Mouse (Mus musculus): ENCODE results near the gene Cda. TPM values are rescaled to one million over a fixed set of nuclear protein-coding genes. Genes with fewer than 3 reads are reported as not detected.

Gene Cda
- polyA plus RNA-seq, 1 experiment from 2014 or later, result 7.4 TPM

GRCm38 (mm10) chr4:138366561-138366960 lies 1.2 kb downstream of the Cda start:
- H3K9me3 ChIP-seq (replicated peaks), result no peaks in the 10 kb centered on the region
- H3K9ac ChIP-seq, result no peak overlapping the region
- no peak overlapping the region for H3K4me3 ChIP-seq (replicated peaks)
- ATAC-seq (ENCODE audit: insufficient number of reproducible peaks, low FRiP score, low TSS enrichment, low read depth), result no peak
- H3K4me1 ChIP-seq, result peaks cover 12% of the 10 kb centered on the region
- H3K36me3 ChIP-seq, result no peaks in the 10 kb centered on the region
- no peak overlapping the region for H3K27ac ChIP-seq (replicated peaks)
- 62% methylated on average over 2 of the region's 2 CpGs for WGBS
- H3K4me2 ChIP-seq (replicated peaks), result no peak overlapping the region
- H3K27me3 ChIP-seq, result peaks cover 23% of the 10 kb centered on the region

DNA sequence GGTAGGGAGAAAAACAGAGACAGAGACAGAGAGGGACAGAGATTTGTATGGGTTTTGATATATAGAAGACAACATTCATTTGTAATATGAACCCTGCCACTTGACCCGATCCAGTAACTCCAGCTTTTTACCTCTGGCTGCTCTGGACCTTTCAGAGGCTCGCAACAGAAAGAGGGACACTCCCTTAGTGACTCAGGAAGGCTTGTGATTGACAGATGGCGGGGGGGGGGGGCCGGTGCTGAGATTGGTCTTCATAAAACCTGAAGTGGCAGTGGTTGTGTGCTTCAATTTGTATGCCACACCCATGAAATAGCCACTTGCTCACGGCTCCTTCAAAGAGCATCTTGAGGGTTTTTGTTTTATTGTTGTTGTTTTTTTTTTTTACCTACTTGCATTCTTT lies 4.3 kb downstream of the Cda start:
- H3K4me1 ChIP-seq, result peaks cover 11% of the 10 kb centered on the region
- no peak overlapping the region for H3K4me3 ChIP-seq (replicated peaks)
- 51% methylated on average over 5 of the region's 5 CpGs for WGBS
- peaks cover 28% of the 10 kb centered on the region for H3K27me3 ChIP-seq
- ATAC-seq (ENCODE audit: insufficient number of reproducible peaks, low FRiP score, low TSS enrichment, low read depth), result no peak
- H3K36me3 ChIP-seq, result no peaks in the 10 kb centered on the region
- no peaks in the 10 kb centered on the region for H3K9me3 ChIP-seq (replicated peaks)
- H3K4me2 ChIP-seq (replicated peaks), result no peak overlapping the region
- no peak overlapping the region for H3K27ac ChIP-seq (replicated peaks)
- H3K9ac ChIP-seq, result no peak overlapping the region

DNA sequence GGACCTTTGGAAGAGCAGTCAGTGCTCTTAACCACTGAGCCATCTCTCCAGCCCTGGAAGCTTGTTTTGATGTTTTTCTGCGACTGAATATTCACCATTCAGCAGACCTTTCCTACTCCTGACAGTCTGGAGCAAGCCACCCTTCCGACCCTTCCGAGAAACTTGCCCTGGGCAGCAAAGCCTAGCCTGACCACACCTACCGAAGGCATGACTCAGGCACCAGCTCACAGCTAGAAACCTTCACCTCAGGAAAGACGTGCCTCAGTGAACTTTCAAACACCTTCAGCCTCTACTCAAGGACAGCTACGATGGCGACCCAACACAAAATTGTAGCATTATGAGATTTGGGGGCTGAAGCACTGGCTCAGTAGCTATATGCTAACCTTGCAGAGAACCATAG lies 4.9 kb downstream of the Cda start:
- Histone ChIP-seq H3K27me3 (peaks cover 22% of the 10 kb centered on the region), H3K4me2 (replicated peaks) (no peak overlapping the region), H3K27ac (replicated peaks) (no peak overlapping the region), H3K9me3 (replicated peaks) (no peaks in the 10 kb centered on the region), H3K4me3 (replicated peaks) (no peak overlapping the region), H3K36me3 (no peaks in the 10 kb centered on the region), H3K4me1 (peaks cover 4% of the 10 kb centered on the region), H3K9ac (no peak overlapping the region)
- no peak for ATAC-seq (ENCODE audit: insufficient number of reproducible peaks, low FRiP score, low TSS enrichment, low read depth)
- WGBS, result 76% methylated on average over 7 of the region's 7 CpGs

GRCm38 (mm10) chr4:138361370-138361821 lies 6.4 kb downstream of the Cda start:
- no peaks in the 10 kb centered on the region for H3K36me3 ChIP-seq
- H3K4me3 ChIP-seq (replicated peaks), result no peak overlapping the region
- H3K27me3 ChIP-seq, result peaks cover 16% of the 10 kb centered on the region
- H3K27ac ChIP-seq (replicated peaks), result no peak overlapping the region
- WGBS, result 4% methylated on average over 11 of the region's 11 CpGs
- H3K9ac ChIP-seq, result no peak overlapping the region
- ATAC-seq (ENCODE audit: insufficient number of reproducible peaks, low FRiP score, low TSS enrichment, low read depth), result no peak
- no peaks in the 10 kb centered on the region for H3K4me1 ChIP-seq
- no peaks in the 10 kb centered on the region for H3K9me3 ChIP-seq (replicated peaks)
- no peak overlapping the region for H3K4me2 ChIP-seq (replicated peaks)

DNA sequence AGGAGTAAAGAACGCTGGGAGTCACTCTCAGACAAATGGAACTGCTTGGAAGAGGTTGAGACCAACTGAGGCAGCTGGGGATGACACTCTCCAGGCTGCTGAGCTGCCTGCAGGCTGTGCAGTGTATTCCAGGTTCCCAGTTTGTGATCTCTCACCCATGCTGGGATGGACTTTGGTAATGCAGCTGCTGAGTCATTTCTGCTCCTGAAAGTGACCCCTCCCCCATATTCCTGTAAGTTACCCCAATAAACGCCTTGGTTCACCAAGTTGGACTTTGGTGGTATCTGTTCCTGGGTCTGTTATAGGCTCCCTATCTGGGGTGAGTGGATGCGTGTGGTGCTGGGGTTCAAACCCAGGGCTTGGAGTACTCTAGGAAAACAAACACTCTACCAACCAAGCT lies 9.6 kb downstream of the Cda start:
- no peak overlapping the region for H3K27ac ChIP-seq (replicated peaks)
- WGBS, result 72% methylated on average over 3 of the region's 3 CpGs
- ATAC-seq (ENCODE audit: insufficient number of reproducible peaks, low FRiP score, low TSS enrichment, low read depth), result no peak
- H3K9me3 ChIP-seq (replicated peaks), result no peaks in the 10 kb centered on the region
- H3K9ac ChIP-seq, result no peak overlapping the region
- no peak overlapping the region for H3K4me2 ChIP-seq (replicated peaks)
- H3K36me3 ChIP-seq, result no peaks in the 10 kb centered on the region
- H3K4me1 ChIP-seq, result no peaks in the 10 kb centered on the region
- no peak overlapping the region for H3K4me3 ChIP-seq (replicated peaks)
- peaks cover 14% of the 10 kb centered on the region for H3K27me3 ChIP-seq

- no peaks in the 10 kb centered on the region for H3K4me1 ChIP-seq
- no peaks in the 10 kb centered on the region for H3K36me3 ChIP-seq
- WGBS, result 88% methylated on average over 12 of the region's 12 CpGs
- H3K9ac ChIP-seq, result no peak overlapping the region
- H3K4me3 ChIP-seq (replicated peaks), result no peak overlapping the region
- ATAC-seq (ENCODE audit: insufficient number of reproducible peaks, low FRiP score, low TSS enrichment, low read depth), result no peak
- H3K27ac ChIP-seq (replicated peaks), result no peak overlapping the region
- 0 out of 2 replicates have a peak, but pooled peaks cover 2% of the 10 kb centered on the region for H3K9me3 ChIP-seq (replicated peaks)
- H3K27me3 ChIP-seq, result peaks cover 10% of the 10 kb centered on the region
- H3K4me2 ChIP-seq (replicated peaks), result no peak overlapping the region
These were observed 11.2 kb downstream of the Cda start for GRCm38 (mm10) chr4:138356551-138356950.

DNA sequence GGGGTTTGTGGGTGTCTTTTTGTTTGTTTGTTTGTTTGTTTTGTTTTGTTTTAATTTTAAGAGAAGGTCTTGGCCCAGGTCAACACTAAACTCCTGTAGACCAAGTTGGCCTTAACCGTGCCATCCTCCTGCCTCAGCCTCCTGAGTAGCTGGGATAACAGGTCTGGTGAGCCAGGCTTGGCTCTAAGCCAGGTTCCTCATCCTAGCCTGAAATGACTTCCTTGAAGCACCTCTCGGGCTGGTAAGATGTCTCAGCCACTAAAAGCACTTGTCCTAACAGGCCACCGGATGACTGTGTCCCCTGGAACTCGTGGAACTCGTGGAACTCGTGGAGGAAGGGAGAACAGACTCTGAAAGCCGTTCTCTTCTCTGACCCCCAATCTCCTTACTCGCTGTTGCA lies 11.7 kb downstream of the Cda start:
- H3K27ac ChIP-seq (replicated peaks), result no peak overlapping the region
- no peak overlapping the region for H3K9ac ChIP-seq
- WGBS, result 72% methylated on average over 8 of the region's 8 CpGs
- H3K27me3 ChIP-seq, result peaks cover 8% of the 10 kb centered on the region
- H3K4me2 ChIP-seq (replicated peaks), result no peak overlapping the region
- H3K36me3 ChIP-seq, result no peaks in the 10 kb centered on the region
- no peak overlapping the region for H3K4me3 ChIP-seq (replicated peaks)
- H3K4me1 ChIP-seq, result no peaks in the 10 kb centered on the region
- no peak for ATAC-seq (ENCODE audit: insufficient number of reproducible peaks, low FRiP score, low TSS enrichment, low read depth)
- 0 out of 2 replicates have a peak, but pooled peaks cover 3% of the 10 kb centered on the region for H3K9me3 ChIP-seq (replicated peaks)

DNA sequence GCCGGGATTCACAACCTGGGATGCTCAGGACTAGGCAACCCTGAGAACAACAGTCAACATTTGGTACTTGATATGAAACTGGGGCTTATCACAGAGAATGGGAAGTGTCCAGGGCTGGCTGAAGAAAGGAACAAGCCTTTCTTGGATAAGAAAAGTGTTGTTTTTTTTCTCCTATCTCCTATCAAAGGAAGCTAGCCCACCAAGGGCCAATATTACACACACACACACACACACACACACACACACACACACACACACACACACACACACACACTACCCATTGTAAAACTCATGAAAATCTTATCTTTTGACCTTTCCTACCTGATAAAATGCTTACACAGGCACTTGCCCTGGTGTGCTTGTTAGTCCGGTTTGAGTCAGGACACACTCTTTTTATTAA lies 12.3 kb downstream of the Cda start:
- no peak overlapping the region for H3K4me2 ChIP-seq (replicated peaks)
- H3K9ac ChIP-seq, result no peak overlapping the region
- H3K27me3 ChIP-seq, result 0 out of 2 replicates have a peak, but pooled peaks cover 2% of the 10 kb centered on the region
- no peak overlapping the region for H3K4me3 ChIP-seq (replicated peaks)
- no peak for ATAC-seq (ENCODE audit: insufficient number of reproducible peaks, low FRiP score, low TSS enrichment, low read depth)
- WGBS, result 85% methylated on average over 2 of the region's 2 CpGs
- H3K9me3 ChIP-seq (replicated peaks), result 0 out of 2 replicates have a peak, but pooled peaks cover 3% of the 10 kb centered on the region
- H3K36me3 ChIP-seq, result no peaks in the 10 kb centered on the region
- no peaks in the 10 kb centered on the region for H3K4me1 ChIP-seq
- H3K27ac ChIP-seq (replicated peaks), result no peak overlapping the region

DNA sequence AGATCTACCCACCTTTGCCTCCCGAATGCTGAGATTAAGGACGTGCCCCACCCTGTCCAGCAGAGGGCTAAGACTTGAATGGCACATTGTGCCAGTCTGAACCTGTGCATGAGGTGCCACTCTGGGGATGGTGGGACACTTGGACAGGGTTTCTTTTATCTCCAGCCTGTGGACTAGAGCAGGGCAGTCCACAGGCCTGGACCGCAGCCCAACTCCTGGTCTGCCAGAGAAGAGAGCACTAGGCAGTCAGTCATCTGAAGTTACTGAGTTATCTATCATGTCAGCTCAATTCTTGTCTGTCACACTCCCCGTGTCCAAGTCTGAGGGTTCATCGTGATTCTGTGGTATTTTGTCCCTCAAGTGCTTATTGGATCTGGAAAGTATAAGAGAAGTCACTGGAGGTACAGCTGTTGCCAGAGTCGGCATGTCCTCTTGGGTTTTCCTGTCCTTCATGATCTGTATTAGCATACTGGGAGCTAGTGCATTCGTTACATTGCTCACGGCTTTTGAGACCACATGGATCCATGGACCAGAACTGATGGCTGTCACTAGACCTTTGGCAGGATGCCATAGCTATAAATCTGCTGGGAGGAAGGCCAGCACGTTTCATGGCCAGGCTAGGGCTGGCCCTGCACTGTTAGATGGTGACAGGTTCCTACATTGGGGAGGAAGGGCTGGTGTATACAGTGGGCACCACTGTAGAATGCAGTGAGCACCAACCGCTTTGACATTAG lies 14.2 kb downstream of the Cda start:
- no peak for ATAC-seq (ENCODE audit: insufficient number of reproducible peaks, low FRiP score, low TSS enrichment, low read depth)
- Histone ChIP-seq H3K4me2 (replicated peaks) (no peak overlapping the region), H3K36me3 (no peaks in the 10 kb centered on the region), H3K4me1 (no peaks in the 10 kb centered on the region), H3K4me3 (replicated peaks) (no peak overlapping the region), H3K27me3 (no peaks in the 10 kb centered on the region), H3K9ac (no peak overlapping the region), H3K27ac (replicated peaks) (no peak overlapping the region), H3K9me3 (replicated peaks) (0 out of 2 replicates have a peak, but pooled peaks cover 3% of the 10 kb centered on the region)
- 75% methylated on average over 10 of the region's 10 CpGs for WGBS

DNA sequence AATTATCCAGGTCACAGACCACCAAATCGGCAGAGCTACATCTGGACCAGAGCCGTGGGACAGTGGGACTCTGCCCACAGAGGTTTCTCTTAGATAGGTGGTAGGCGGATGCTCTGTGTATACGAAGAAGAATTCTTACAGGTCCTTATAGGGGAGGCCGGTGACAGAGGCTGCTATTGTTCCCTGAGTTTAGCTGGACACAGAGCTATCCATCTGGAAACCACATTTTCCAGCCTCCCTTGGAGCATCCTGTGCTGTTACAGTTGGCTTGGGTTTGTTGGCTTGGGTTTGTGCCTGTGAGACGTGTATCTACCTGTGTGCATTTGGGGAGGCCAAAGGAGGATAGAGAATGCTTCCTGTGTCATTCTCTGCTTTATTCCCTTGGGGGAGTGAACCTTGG lies 15.1 kb downstream of the Cda start:
- H3K4me3 ChIP-seq (replicated peaks), result no peak overlapping the region
- H3K4me2 ChIP-seq (replicated peaks), result no peak overlapping the region
- H3K36me3 ChIP-seq, result no peaks in the 10 kb centered on the region
- no peak for ATAC-seq (ENCODE audit: insufficient number of reproducible peaks, low FRiP score, low TSS enrichment, low read depth)
- 0 out of 2 replicates have a peak, but pooled peaks cover 3% of the 10 kb centered on the region for H3K9me3 ChIP-seq (replicated peaks)
- 67% methylated on average over 6 of the region's 6 CpGs for WGBS
- H3K9ac ChIP-seq, result no peak overlapping the region
- H3K4me1 ChIP-seq, result no peaks in the 10 kb centered on the region
- no peak overlapping the region for H3K27ac ChIP-seq (replicated peaks)
- no peaks in the 10 kb centered on the region for H3K27me3 ChIP-seq

DNA sequence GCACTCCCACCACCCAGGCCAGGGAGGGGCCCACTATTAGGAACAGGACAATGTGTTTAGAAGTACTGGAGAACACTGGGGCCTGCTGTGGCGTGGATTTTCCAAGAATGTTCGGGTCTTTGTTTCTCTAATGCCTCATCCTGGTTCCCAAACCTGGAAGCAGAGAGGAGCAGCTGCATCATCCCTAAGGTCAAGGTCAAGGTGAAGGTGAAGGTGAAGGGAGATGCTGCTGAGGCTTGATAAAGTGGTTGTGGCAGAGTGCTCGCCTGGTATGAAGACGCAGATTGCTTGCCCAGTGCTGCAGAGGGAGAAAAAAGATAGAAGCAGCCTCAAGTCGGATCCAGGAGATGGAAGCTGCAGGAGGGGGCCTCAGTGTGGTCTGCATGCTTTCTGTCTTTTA lies 16.0 kb downstream of the Cda start:
- Histone ChIP-seq H3K4me2 (replicated peaks) (no peak overlapping the region), H3K36me3 (no peaks in the 10 kb centered on the region), H3K9me3 (replicated peaks) (0 out of 2 replicates have a peak, but pooled peaks cover 3% of the 10 kb centered on the region), H3K9ac (no peak overlapping the region), H3K27me3 (no peaks in the 10 kb centered on the region), H3K27ac (replicated peaks) (no peak overlapping the region), H3K4me3 (replicated peaks) (no peak overlapping the region), H3K4me1 (no peaks in the 10 kb centered on the region)
- ATAC-seq (ENCODE audit: insufficient number of reproducible peaks, low FRiP score, low TSS enrichment, low read depth), result no peak
- WGBS, result 87% methylated on average over 5 of the region's 5 CpGs

DNA sequence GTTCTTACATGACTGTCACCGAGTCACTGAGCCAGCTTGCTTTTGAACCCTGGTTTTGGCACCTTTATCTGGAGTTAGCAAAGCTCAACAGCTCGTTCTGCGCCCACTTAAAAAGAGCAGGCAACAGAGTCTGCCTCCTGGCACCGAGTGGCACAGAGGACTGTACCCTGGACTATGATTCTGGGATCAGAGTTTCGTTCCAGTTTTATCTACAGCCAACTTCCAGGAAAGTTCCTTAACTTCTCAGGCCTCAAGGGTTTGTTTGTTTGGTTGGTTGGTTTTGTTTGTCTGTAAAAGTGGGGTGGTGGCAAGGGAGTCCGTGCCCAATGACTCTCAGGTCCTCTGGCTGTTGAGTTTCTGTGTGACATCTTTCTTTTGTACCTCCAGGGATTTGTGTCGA lies 19.1 kb downstream of the Cda start:
- H3K9me3 ChIP-seq (replicated peaks), result 0 out of 2 replicates have a peak, but pooled peaks cover 3% of the 10 kb centered on the region
- no peak overlapping the region for H3K27ac ChIP-seq (replicated peaks)
- no peak for ATAC-seq (ENCODE audit: insufficient number of reproducible peaks, low FRiP score, low TSS enrichment, low read depth)
- H3K4me3 ChIP-seq (replicated peaks), result no peak overlapping the region
- no peaks in the 10 kb centered on the region for H3K36me3 ChIP-seq
- WGBS, result 70% methylated on average over 7 of the region's 7 CpGs
- no peaks in the 10 kb centered on the region for H3K4me1 ChIP-seq
- H3K9ac ChIP-seq, result no peak overlapping the region
- no peak overlapping the region for H3K4me2 ChIP-seq (replicated peaks)
- no peaks in the 10 kb centered on the region for H3K27me3 ChIP-seq
